Mouse (Mus musculus): ENCODE measurements at regions not wholly inside any gene's neighbourhood (a gene's known extent, or its start where the extent isn't known, plus 50 kb on each side); places are given as distances from the start of the nearest gene placed in this dataset.

DNA sequence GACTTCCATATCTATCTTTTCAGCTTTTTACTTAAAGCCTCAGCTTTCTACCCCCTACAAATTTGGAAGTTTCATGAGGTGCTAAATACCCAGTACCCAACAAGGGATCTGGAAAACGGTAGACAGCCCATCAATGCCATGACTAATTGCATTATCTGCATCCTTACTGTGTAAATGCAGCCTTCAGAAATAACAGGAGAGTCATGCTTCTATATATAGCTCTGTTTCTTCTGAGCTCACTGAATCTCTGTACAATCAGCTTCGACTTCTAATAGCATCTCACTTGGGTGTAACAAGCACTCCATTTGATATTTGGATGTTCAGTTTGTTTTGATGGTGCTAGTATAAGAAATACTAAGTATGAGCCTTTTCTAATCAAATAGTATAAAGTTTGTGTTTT, 120.7 kb downstream of the Tmsb4x start:
- WGBS = 57% methylated on average over 2 of the region's 2 CpGs
- Histone ChIP-seq H3K9me3 (no peaks in the 10 kb centered on the region), H3K9ac (no peak overlapping the region), H3K4me1 (no peaks in the 10 kb centered on the region), H3K4me2 (replicated peaks) (no peak overlapping the region), H3K27me3 (peaks cover 8% of the 10 kb centered on the region; the same call in 1 of the 2 replicates), H3K36me3 (no peaks in the 10 kb centered on the region), H3K4me3 (no peak overlapping the region), H3K27ac (no peak overlapping the region)
- ATAC-seq (ENCODE audit: low FRiP score, low read depth) = no peak

DNA sequence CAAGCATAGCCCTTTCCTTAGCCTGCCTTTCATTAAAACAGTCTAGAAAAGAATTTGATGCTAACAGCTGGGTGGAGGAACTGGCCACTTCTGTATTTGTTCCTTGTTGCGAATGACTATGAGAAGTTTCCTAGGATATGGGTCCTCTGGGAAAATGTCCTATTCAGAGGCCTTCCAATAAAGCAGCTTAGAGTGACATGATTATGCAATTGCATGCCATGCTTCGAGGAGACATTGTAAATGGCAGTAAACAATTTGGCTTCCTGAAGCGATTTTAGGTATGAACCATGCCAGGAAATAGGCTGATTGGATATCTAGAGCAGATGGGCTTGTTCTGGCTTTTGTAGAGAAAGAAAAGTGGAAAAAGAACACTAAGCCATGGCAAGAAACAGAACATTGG, 128.3 kb downstream of the Tmsb4x start:
- no peak overlapping the region for H3K4me2 ChIP-seq (replicated peaks)
- H3K4me1 ChIP-seq = no peaks in the 10 kb centered on the region
- H3K4me3 ChIP-seq = no peak overlapping the region
- peaks cover 19% of the 10 kb centered on the region for H3K27me3 ChIP-seq
- H3K9me3 ChIP-seq = no peaks in the 10 kb centered on the region
- no peak for ATAC-seq (ENCODE audit: low FRiP score, low read depth)
- H3K9ac ChIP-seq = no peak overlapping the region
- H3K27ac ChIP-seq = no peak overlapping the region
- WGBS = 58% methylated on average over 3 of the region's 3 CpGs
- H3K36me3 ChIP-seq = no peaks in the 10 kb centered on the region

DNA sequence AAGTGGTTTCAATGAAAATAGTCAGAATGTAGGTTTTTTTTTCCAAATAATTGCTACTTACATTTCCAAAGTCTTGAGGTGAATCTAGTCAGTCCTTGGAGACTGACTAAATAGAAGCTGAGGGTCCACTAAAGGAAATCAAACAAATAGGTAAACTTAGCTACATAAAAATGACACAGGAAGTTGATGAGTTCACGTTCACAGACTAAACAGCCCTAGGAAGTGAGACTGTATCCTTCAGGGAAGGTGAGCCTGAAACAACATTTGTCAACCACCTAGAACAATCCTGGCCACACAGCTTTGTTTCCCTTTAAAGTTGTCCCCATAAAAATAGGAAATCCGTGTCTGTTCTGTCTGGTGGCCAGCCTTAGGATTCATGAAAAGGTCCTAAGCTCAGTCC, 140.0 kb downstream of the Tmsb4x start:
- no peak overlapping the region for H3K27ac ChIP-seq
- WGBS = 58% methylated on average over 2 of the region's 2 CpGs

DNA sequence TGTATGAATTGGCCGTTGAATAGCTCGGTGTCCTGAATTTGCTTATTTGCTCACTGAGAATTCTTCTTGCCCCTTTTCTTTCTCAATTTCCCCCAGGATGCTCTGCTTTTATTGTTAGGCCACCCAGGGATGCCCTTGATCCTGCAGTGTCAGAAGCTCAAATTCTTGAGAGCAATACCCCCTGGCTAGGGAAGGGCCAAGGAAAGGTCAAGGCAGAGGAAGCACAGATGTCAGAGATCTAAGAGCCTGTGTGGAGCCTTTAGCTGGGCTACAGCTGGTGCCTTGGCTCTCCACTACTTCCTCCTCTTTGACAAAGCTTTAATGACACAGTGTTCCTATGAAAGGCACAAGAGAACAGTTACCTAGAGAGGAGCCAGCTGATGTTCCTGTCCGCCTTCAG, 141.2 kb downstream of the Tmsb4x start:
- Histone ChIP-seq H3K4me1 (no peaks in the 10 kb centered on the region), H3K27ac (no peak overlapping the region), H3K36me3 (no peaks in the 10 kb centered on the region), H3K9ac (no peak overlapping the region), H3K4me2 (replicated peaks) (no peak overlapping the region), H3K9me3 (no peaks in the 10 kb centered on the region), H3K4me3 (no peak overlapping the region), H3K27me3 (peaks cover 29% of the 10 kb centered on the region)
- ATAC-seq (ENCODE audit: low FRiP score, low read depth) = no peak
- 64% methylated on average over 3 of the region's 3 CpGs for WGBS

More for the DNA sequence above, 140.0 kb downstream of the Tmsb4x start:
- no peak for ATAC-seq (ENCODE audit: low FRiP score, low read depth)
- H3K4me1 ChIP-seq = no peaks in the 10 kb centered on the region
- H3K4me3 ChIP-seq = no peak overlapping the region
- H3K27me3 ChIP-seq = peaks cover 31% of the 10 kb centered on the region
- H3K9ac ChIP-seq = no peak overlapping the region
- H3K9me3 ChIP-seq = no peaks in the 10 kb centered on the region
- no peaks in the 10 kb centered on the region for H3K36me3 ChIP-seq
- no peak overlapping the region for H3K4me2 ChIP-seq (replicated peaks)

DNA sequence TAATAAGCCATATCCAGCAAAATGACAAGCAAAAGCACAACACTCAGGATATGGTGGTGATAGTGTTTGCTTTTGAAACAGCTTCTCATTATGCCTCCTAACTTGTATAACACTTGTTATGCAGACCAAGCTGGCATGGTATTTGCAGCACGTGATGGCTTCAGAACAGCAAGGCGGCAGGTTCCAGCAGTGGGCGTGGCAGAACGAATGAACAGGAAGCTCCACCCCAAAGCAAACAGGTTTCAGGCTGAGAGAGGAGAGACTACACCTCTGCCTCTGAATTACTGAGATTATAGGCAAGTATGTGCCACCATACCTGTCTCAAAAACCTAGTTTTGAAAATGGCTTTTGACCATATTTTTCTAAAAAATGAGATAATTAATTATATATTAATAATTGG, 145.2 kb downstream of the Tmsb4x start:
- Histone ChIP-seq H3K9me3 (no peaks in the 10 kb centered on the region), H3K4me1 (no peaks in the 10 kb centered on the region), H3K36me3 (no peaks in the 10 kb centered on the region), H3K9ac (no peak overlapping the region), H3K4me2 (replicated peaks) (no peak overlapping the region), H3K27me3 (peaks cover 30% of the 10 kb centered on the region), H3K27ac (no peak overlapping the region), H3K4me3 (no peak overlapping the region)
- 47% methylated on average over 4 of the region's 4 CpGs for WGBS
- ATAC-seq (ENCODE audit: low FRiP score, low read depth) = no peak

DNA sequence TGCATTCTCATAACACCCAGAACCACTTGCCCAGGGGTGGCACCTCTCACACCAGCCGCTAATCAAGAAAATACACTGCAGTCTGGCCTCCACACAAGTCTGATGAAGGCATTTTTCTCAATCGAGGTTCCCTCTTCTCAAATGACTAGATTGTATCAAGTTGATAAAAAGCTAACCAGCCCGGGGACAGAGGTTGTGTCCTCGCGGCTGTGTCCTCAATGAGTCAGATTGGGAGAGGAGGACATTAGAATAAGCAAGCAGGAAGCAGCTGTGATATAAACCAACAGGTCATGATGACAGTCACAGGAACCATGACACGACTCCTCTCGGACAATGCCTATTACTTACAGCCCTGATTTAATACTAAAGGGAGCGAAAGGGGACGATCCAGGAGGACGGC, 156.7 kb downstream of the Tmsb4x start:
- Histone ChIP-seq H3K27ac (no peak overlapping the region), H3K9me3 (no peaks in the 10 kb centered on the region), H3K9ac (no peak overlapping the region), H3K36me3 (no peaks in the 10 kb centered on the region), H3K4me3 (no peak overlapping the region), H3K4me1 (no peaks in the 10 kb centered on the region), H3K27me3 (peaks cover 44% of the 10 kb centered on the region), H3K4me2 (replicated peaks) (no peak overlapping the region)
- WGBS = 88% methylated on average over 10 of the region's 10 CpGs
- no peak for ATAC-seq (ENCODE audit: low FRiP score, low read depth)

DNA sequence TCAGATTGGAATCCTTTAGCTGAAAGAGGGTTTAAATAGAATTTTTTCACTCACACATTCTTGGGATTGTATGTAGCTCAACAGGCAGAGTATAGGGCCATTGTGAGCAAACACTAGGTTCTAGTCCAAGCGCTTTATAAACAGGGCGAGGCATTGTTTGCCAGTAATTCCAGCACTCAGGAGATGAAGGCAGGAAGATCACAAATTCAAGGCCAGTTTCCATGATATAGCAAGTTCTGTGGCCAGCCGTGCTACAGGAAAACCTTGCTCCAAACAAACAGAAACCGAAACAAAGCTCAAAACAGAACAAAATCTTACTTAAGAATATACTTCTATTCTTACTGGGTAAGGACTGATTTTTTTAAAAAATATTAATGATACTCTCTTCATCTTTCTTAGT, 159.0 kb downstream of the Tmsb4x start:
- no peak overlapping the region for H3K9ac ChIP-seq

DNA sequence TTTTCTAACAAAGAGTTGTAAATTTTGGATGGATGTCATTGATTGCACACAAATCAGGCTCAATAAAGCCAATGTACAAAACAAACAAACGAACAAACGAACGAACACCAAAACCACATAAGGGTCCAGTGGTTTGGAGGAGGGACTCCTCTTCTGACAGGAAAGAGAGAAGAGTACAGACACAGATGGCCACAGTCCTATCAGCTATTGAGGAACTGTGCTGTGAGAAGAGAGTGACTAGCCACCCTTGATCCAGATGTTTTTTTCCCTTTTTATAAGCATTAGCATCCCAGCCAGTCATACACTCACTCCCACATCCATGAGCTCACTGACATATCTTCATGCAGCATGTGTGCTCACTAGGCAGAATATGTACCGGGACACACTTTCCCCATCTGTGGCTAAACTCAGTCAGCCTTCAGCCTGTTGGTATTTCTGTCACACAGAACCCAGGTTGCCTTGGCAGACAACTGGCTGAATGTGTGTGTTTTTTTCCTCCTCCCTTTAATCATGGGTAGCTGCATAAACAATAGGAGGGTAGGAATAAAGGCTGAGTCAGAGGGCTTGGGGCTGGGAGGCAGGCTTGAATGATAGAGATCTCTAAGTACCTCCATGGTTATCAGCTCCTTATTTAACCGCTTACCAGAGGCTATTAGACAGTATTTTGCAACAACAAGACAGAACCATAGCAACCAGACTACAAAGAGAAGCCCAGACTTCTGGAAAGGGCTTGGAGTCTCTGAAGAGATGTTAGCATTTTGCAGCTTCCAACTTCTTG, 159.7 kb downstream of the Tmsb4x start:
- H3K4me1 ChIP-seq = no peaks in the 10 kb centered on the region
- H3K4me3 ChIP-seq = no peak overlapping the region
- 76% methylated on average over 5 of the region's 5 CpGs for WGBS
- no peak overlapping the region for H3K9ac ChIP-seq
- no peak for ATAC-seq (ENCODE audit: low FRiP score, low read depth)
- peaks cover 44% of the 10 kb centered on the region for H3K27me3 ChIP-seq
- no peaks in the 10 kb centered on the region for H3K36me3 ChIP-seq
- H3K27ac ChIP-seq = no peak overlapping the region
- no peak overlapping the region for H3K4me2 ChIP-seq (replicated peaks)
- no peaks in the 10 kb centered on the region for H3K9me3 ChIP-seq

More for the DNA sequence above, 159.0 kb downstream of the Tmsb4x start:
- Histone ChIP-seq H3K27ac (no peak overlapping the region), H3K36me3 (no peaks in the 10 kb centered on the region), H3K4me2 (replicated peaks) (no peak overlapping the region), H3K27me3 (peaks cover 44% of the 10 kb centered on the region), H3K4me1 (no peaks in the 10 kb centered on the region), H3K4me3 (no peak overlapping the region), H3K9me3 (no peaks in the 10 kb centered on the region)
- WGBS = 84% methylated on average over 4 of the region's 4 CpGs
- ATAC-seq (ENCODE audit: low FRiP score, low read depth) = no peak

DNA sequence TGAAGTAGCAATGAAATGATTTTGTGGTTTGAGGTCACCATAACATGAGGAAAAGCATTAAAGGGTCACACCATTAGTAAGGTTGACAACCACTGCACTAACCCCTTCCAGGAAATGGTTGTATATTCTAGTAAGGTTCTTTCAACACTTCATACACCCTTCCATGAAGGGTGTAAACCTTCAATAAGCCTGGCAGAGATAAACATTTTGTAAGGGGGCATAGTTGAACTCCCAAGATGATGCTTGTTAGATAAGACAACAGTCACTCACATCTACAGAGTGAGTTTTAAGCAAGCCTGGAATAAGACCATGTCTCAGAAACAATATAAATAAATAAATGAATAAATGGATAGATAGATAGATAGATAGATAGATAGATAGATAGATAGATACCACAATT, 171.1 kb downstream of the Tmsb4x start:
- Histone ChIP-seq H3K27ac (no peak overlapping the region), H3K4me2 (replicated peaks) (no peak overlapping the region), H3K27me3 (peaks cover 15% of the 10 kb centered on the region; the same call in 1 of the 2 replicates), H3K9me3 (no peaks in the 10 kb centered on the region), H3K36me3 (no peaks in the 10 kb centered on the region), H3K4me3 (no peak overlapping the region), H3K4me1 (no peaks in the 10 kb centered on the region), H3K9ac (no peak overlapping the region)
- ATAC-seq (ENCODE audit: low FRiP score, low read depth) = no peak

DNA sequence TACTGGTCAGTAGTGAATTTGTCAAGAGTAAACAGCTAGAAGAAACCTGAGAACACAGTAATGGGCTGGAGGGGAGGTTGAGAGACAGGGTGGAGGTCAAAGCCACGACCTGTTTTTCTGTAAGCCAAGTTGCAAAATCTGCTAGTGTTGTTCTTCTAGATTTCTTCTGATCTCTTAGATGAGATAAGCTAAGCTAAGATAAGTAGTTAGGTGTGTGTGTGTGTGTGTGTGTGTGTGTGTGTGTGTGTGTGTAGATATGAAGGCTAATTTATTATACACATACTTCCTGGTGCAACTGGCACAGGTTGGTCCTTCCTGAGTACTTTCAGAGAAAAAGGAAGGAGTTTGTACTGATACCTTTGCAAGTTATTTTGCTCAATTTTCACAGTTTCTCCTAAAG, 172.8 kb downstream of the Tmsb4x start:
- Histone ChIP-seq H3K9ac (no peak overlapping the region), H3K27ac (no peak overlapping the region)

DNA sequence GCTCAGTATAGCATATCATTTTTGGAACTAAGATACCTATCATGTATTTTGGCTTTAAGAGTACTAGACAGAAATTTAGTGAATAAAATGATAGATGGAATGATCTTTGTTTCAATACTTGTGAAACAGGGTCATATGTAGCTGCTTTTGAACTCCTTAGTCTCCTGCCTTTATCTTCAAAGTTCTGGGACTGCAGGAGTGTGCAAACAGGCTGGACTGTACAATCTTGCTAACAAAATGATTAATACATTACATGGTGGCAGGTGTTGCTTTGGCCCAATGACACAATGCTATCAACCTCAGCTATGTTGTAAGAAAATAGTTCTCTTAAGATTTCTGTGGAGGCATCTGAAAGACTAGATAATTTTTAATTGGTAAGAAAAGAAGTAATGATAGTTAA, 173.5 kb downstream of the Tmsb4x start:
- H3K4me1 ChIP-seq = no peaks in the 10 kb centered on the region
- ATAC-seq (ENCODE audit: low FRiP score, low read depth) = no peak
- no peak overlapping the region for H3K4me3 ChIP-seq
- no peak overlapping the region for H3K4me2 ChIP-seq (replicated peaks)
- no peak overlapping the region for H3K27ac ChIP-seq
- no peaks in the 10 kb centered on the region for H3K36me3 ChIP-seq
- H3K9ac ChIP-seq = no peak overlapping the region
- H3K27me3 ChIP-seq = peaks cover 19% of the 10 kb centered on the region; the same call in 1 of the 2 replicates
- H3K9me3 ChIP-seq = no peaks in the 10 kb centered on the region

More for the DNA sequence above, 172.8 kb downstream of the Tmsb4x start:
- no peaks in the 10 kb centered on the region for H3K4me1 ChIP-seq
- no peaks in the 10 kb centered on the region for H3K36me3 ChIP-seq
- no peak overlapping the region for H3K4me3 ChIP-seq
- no peak overlapping the region for H3K4me2 ChIP-seq (replicated peaks)
- H3K27me3 ChIP-seq = peaks cover 19% of the 10 kb centered on the region; the same call in 1 of the 2 replicates
- WGBS = 41% methylated on average over 1 of the region's 1 CpGs
- H3K9me3 ChIP-seq = no peaks in the 10 kb centered on the region
- ATAC-seq (ENCODE audit: low FRiP score, low read depth) = no peak

DNA sequence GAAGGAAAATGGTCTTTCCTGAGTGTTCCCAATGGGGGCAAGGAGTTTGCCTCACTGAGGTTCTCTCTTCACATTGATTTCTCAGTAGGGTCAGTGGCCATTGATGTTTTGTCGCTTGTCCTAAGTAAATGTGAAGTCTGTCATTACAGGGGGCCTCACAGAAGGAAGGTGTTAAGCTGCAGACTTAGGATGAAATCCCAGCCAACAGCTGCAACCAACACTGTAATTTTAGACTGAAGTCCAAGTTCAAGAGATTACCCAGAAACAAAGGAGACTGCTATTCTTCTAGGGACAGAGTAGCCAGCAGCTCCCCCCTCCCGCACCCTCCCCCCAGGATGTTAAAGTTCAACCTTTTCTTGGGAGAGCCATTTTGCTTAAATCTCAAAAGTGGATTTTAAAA, 176.0 kb downstream of the Tmsb4x start:
- Histone ChIP-seq H3K9ac (no peak overlapping the region), H3K4me2 (replicated peaks) (no peak overlapping the region), H3K36me3 (no peaks in the 10 kb centered on the region), H3K4me1 (no peaks in the 10 kb centered on the region), H3K27me3 (peaks cover 24% of the 10 kb centered on the region; the same call in 1 of the 2 replicates), H3K4me3 (no peak overlapping the region), H3K27ac (no peak overlapping the region), H3K9me3 (no peaks in the 10 kb centered on the region)
- 75% methylated on average over 2 of the region's 2 CpGs for WGBS
- ATAC-seq (ENCODE audit: low FRiP score, low read depth) = peak; percentile 24; the same call in 1 of the 2 replicates

DNA sequence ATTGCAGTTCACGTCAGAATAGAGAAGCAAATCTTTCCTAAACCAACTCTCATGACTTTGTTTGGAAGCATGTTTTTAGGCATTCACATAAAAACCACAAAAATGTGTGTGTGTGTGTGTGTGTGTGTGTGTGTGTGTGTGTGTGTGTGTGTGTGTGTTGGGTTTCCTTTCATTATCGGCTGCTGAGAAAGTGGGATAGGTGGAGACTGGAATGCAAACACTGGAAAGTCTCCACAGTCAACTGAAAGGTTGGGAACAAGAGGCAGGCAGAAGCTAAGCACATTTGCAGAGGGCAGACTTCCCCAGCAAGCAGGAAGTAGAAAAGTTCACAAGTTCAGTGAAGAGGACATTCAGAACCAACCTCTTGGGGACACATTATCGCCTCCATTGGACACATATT, 176.5 kb downstream of the Tmsb4x start:
- H3K9ac ChIP-seq = no peak overlapping the region
- peak; percentile 36; the same call in 1 of the 2 replicates for ATAC-seq (ENCODE audit: low FRiP score, low read depth)
- H3K4me3 ChIP-seq = no peak overlapping the region
- no peaks in the 10 kb centered on the region for H3K36me3 ChIP-seq
- peaks cover 20% of the 10 kb centered on the region; the same call in 1 of the 2 replicates for H3K27me3 ChIP-seq
- WGBS = 51% methylated on average over 3 of the region's 3 CpGs
- H3K4me1 ChIP-seq = no peaks in the 10 kb centered on the region
- no peak overlapping the region for H3K27ac ChIP-seq
- no peaks in the 10 kb centered on the region for H3K9me3 ChIP-seq
- no peak overlapping the region for H3K4me2 ChIP-seq (replicated peaks)
